Mouse (Mus musculus) intestine, embryonic 15.5 days (tissue): ENCODE data around the gene Hipk2. TPM values are rescaled to one million over a fixed set of nuclear protein-coding genes. Genes with fewer than 3 reads are reported as not detected.

Source experiments
- ATAC-seq: fragments of 200-750 bp; cut with Nextera tagmentation; 2 replicates; pipeline ENCODE4 v1.8.0; 2017; ENCODE audit warnings: moderate TSS enrichment, moderate library complexity
- H3K27ac ChIP-seq: fragments of 300-500 bp; sonication (generic); 2 replicates; pipeline ENCODE4 v1.5.1; 2015; ENCODE audit warnings: mild to moderate bottlenecking, inconsistent platforms
- H3K27me3 ChIP-seq: fragments of 300-500 bp; sonication (generic); replicated peaks from 2 replicates; pipeline ENCODE4 v1.6.1; 2015; ENCODE audit warnings: inconsistent platforms
- H3K36me3 ChIP-seq: fragments of 300-500 bp; sonication (generic); 2 replicates; pipeline ENCODE4 v1.6.1; 2015; ENCODE audit warnings: inconsistent platforms
- H3K4me1 ChIP-seq: fragments of 300-500 bp; sonication (generic); replicated peaks from 2 replicates; pipeline ENCODE4 v1.6.1; 2015; ENCODE audit warnings: inconsistent platforms
- H3K4me2 ChIP-seq: fragments of 300-500 bp; sonication (generic); replicated peaks from 2 replicates; pipeline ENCODE4 v1.6.1; 2015; ENCODE audit warnings: mild to moderate bottlenecking, inconsistent platforms
- H3K4me3 ChIP-seq: fragments of 300-500 bp; sonication (generic); replicated peaks from 2 replicates; pipeline ENCODE4 v1.5.1; 2015; ENCODE audit warnings: inconsistent platforms
- H3K9ac ChIP-seq: fragments of 300-500 bp; sonication (generic); 2 replicates; pipeline ENCODE4 v1.6.1; 2015; ENCODE audit warnings: inconsistent platforms
- H3K9me3 ChIP-seq: fragments of 300-500 bp; sonication (generic); 2 replicates; pipeline ENCODE4 v1.6.1; 2016; ENCODE audit warnings: inconsistent platforms
- WGBS: fragments of 180-500 bp; shearing (Covaris S2); methylation state at CpG from one replicate; pipeline ENCODE4 v1.1.7; 2015; 5-methylcytosine and 5-hydroxymethylcytosine counted together
- polyA plus RNA-seq: library from polyadenylated mRNA; unstranded; fragments of >200 nt; fragmentation: Nextera tagmentation; extraction: Ambion mirVana; gene quantifications from 2 replicates; pipeline ENCODE4 v1.2.1, GENCODE M21; 2015

Gene Hipk2
- polyA plus RNA-seq, 1 experiment from 2014 or later = 20.2 TPM

DNA sequence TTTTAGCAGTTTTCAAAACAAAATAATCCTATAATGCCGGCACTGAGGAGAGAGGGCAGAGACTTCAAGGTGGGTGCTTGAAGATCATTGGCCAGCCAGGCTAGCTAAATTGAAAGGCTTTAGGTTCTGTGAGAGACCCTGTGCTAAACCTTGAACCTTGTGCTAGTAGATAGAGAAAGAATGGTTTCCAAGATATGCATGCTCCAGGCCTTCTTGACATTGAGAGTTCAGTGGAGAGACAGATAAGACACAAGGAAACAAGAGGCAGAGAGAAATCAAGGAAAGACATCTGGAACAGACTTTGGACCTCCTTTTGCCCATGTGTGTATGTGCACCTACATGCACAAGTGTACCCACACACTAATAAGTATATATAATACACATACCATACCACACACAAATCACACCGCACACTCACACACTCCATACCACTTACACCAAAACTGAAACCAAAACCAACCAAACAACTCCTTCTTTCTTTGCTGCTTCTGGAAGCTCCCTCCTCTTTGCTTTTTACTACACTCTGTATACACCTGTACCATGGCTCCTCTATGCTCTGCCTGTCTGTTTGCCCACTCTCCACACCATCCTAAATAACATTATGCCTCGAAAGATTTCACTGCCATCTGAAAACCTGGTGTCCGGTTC is 24.6 kb upstream of the Hipk2 start:
- Histone ChIP-seq H3K27ac (peak overlapping the region; percentile 38), H3K36me3 (no peaks in the 10 kb centered on the region), H3K4me3 (no peak overlapping the region), H3K4me2 (0 out of 2 replicates have a peak overlapping the region, but pooled peaks have one; percentile 13), H3K9me3 (no peaks in the 10 kb centered on the region), H3K27me3 (no peaks in the 10 kb centered on the region), H3K9ac (no peak overlapping the region), H3K4me1 (peaks cover 9% of the 10 kb centered on the region; the same call in 1 of the 2 replicates)
- 79% methylated on average over 4 of the region's 4 CpGs for WGBS
- ATAC-seq = peak; percentile 88

DNA sequence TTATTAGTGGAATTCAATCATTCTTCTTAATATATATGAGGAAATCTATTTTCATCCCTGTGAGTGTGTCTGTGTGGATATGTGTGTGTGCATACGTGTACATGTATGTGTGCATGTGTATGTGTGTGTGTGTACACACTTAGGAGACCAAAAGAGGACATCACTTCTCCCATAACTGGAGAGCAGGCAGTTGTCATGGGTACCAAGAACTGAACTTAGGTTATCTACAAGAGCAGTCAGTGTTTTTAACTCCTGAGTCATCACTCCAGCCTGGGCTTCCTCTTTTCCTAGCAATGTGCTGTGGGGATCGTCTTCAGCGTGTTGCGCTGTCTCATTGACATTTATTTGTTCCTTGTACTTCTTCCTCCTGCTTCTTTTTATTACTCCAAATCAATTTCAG is 24.1 kb upstream of the Hipk2 start:
- H3K4me1 ChIP-seq = peaks cover 9% of the 10 kb centered on the region; the same call in 1 of the 2 replicates
- H3K27me3 ChIP-seq = no peaks in the 10 kb centered on the region
- 0 out of 2 replicates have a peak overlapping the region, but pooled peaks have one; percentile 13 for H3K4me2 ChIP-seq
- 78% methylated on average over 4 of the region's 4 CpGs for WGBS
- H3K9me3 ChIP-seq = no peaks in the 10 kb centered on the region
- H3K4me3 ChIP-seq = no peak overlapping the region
- peak overlapping the region; percentile 38; the same call in 1 of the 2 replicates for H3K27ac ChIP-seq
- no peak overlapping the region for H3K9ac ChIP-seq
- no peaks in the 10 kb centered on the region for H3K36me3 ChIP-seq
- ATAC-seq = peak; percentile 62

DNA sequence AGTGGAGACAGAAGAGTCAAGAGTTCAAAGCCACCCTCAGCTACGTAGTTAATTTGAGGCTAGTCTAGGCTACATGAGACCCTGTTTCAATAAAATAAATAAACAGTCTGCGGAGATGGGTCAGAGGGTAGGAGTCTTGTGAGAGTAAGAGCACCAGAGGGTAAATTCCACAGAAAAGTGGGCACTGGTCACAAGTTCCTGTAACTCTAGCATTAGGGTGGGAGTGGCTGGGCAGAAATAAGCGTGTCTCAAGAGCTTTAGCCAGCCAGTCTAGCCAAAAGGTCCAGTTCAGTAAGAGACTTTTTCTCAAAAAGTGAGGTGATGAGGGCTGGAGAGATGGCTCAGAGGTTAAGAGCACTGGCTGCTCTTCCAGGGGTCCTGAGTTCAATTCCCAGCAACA is 17.6 kb upstream of the Hipk2 start:
- Histone ChIP-seq H3K9me3 (no peaks in the 10 kb centered on the region), H3K27me3 (no peaks in the 10 kb centered on the region), H3K9ac (no peak overlapping the region), H3K36me3 (no peaks in the 10 kb centered on the region), H3K4me2 (no peak overlapping the region), H3K4me3 (no peak overlapping the region), H3K4me1 (0 out of 2 replicates have a peak, but pooled peaks cover 7% of the 10 kb centered on the region), H3K27ac (no peak overlapping the region)
- WGBS = 65% methylated on average over 3 of the region's 3 CpGs
- ATAC-seq = no peak

DNA sequence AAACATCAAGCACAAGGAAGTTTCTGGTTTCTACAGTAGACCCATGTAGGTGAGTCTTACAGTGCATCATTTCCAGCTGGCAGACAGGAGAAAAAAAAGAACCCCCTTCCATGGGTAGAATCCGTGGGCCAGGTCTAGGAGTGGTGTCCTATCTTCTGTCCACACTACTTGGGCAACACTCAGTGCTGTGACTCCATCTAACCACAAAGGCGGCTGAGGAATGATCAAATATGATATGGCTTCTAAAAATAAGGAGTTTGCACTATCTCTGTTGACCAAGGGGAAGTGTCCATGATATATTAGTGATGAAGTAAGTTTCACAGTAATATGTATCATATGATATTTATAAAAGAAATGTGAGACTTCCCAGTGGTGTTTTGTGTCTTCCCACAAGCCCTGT is 16.1 kb upstream of the Hipk2 start:
- H3K27me3 ChIP-seq = no peaks in the 10 kb centered on the region
- WGBS = 72% methylated on average over 2 of the region's 2 CpGs
- no peak overlapping the region for H3K4me2 ChIP-seq

DNA sequence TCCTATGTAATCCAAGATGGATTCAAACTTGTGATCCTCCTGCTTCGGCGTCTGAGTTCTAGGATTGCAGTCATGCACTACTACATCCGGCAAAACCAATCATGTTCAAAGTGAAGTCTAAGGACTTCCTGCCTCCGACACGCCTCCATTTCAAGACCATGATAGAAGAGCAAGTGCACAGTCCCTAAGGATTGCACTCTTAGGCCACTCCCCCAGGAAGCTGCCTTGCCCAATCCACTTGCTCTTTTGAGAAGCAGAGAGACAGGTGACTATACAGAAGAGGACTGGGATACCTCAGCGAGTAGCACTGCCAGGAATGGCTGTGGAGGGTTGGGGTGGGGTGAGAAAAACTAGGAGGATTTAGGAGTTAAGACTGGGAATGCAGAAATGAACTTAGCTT is 13.2 kb upstream of the Hipk2 start:
- Histone ChIP-seq H3K4me3 (no peak overlapping the region), H3K27ac (no peak overlapping the region), H3K27me3 (no peaks in the 10 kb centered on the region), H3K4me2 (no peak overlapping the region), H3K4me1 (no peaks in the 10 kb centered on the region), H3K9me3 (no peaks in the 10 kb centered on the region), H3K36me3 (no peaks in the 10 kb centered on the region), H3K9ac (no peak overlapping the region)
- ATAC-seq = no peak
- WGBS = 72% methylated on average over 6 of the region's 6 CpGs

More for the DNA sequence above, 16.1 kb upstream of the Hipk2 start:
- no peak overlapping the region for H3K9ac ChIP-seq
- ATAC-seq = no peak
- H3K36me3 ChIP-seq = no peaks in the 10 kb centered on the region
- no peaks in the 10 kb centered on the region for H3K9me3 ChIP-seq
- no peak overlapping the region for H3K27ac ChIP-seq
- H3K4me3 ChIP-seq = no peak overlapping the region
- 0 out of 2 replicates have a peak, but pooled peaks cover 1% of the 10 kb centered on the region for H3K4me1 ChIP-seq

DNA sequence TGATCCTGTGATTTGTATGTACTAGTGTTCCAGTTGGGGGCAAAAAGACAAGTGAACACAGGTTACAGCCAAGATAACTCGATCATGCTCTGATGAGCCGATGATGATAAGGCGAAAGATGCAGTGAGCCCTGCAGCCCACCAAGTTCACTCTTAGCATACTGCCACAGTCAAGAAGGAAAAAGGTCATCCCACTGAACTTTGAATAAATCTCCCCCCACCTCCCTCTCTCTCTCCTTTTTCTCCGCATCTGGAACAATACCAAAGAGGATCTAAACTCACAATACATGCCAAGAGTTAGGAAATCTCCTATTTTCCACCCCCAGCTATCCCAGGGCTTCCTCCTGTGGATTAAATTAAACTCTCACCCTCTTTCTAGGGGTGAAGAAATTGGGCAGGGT is 11.5 kb upstream of the Hipk2 start:
- Histone ChIP-seq H3K9me3 (no peaks in the 10 kb centered on the region), H3K4me3 (no peak overlapping the region), H3K4me2 (no peak overlapping the region), H3K27ac (no peak overlapping the region), H3K27me3 (no peaks in the 10 kb centered on the region), H3K9ac (no peak overlapping the region), H3K36me3 (no peaks in the 10 kb centered on the region), H3K4me1 (peaks cover 14% of the 10 kb centered on the region)
- no peak for ATAC-seq
- 86% methylated on average over 4 of the region's 4 CpGs for WGBS

DNA sequence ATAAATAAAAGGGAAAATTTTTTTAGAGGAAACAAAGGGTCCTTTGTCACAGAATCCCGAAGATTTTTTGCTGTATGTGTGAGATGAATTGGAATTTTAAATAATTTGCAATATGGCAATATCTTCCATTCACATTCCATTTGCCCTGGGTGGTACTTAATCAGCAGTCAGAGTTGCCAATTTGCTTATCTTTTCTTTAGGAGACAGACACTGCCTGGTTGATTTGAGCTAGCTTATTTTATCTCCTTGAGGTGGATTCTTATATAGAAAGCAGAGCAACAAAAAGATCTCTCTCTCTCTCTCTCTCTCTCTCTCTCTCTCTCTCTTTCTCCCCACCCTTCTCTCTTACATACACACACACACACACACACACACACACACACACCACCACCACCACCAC is 9.2 kb upstream of the Hipk2 start:
- Histone ChIP-seq H3K9me3 (no peaks in the 10 kb centered on the region), H3K4me2 (no peak overlapping the region), H3K9ac (no peak overlapping the region), H3K4me1 (peaks cover 19% of the 10 kb centered on the region), H3K4me3 (no peak overlapping the region), H3K27ac (no peak overlapping the region), H3K36me3 (no peaks in the 10 kb centered on the region), H3K27me3 (no peaks in the 10 kb centered on the region)
- WGBS = 60% methylated on average over 1 of the region's 1 CpGs
- no peak for ATAC-seq

DNA sequence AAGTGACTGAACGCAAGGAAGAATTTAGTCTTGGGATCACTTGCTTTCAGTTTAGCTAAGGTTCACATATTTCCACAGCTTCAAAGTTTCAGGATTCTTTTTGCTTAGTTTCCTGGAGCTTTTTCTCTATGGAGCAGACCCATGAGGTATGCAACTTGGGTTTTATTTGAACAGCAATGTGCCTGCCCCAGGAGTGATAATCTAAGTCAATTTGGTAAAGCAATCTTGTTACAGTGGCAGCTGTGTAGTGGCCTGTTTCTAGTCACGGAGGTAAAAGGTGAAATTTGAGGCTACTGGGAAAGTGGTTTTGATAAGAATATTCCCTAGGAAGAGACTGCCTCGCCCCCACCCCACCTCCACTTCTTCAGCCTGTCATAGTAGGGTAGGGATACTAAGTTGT is 8.5 kb upstream of the Hipk2 start:
- no peaks in the 10 kb centered on the region for H3K27me3 ChIP-seq
- no peak for ATAC-seq
- 61% methylated on average over 3 of the region's 3 CpGs for WGBS
- H3K36me3 ChIP-seq = no peaks in the 10 kb centered on the region
- peaks cover 19% of the 10 kb centered on the region for H3K4me1 ChIP-seq
- no peak overlapping the region for H3K4me3 ChIP-seq
- no peak overlapping the region for H3K9ac ChIP-seq
- no peaks in the 10 kb centered on the region for H3K9me3 ChIP-seq
- H3K4me2 ChIP-seq = no peak overlapping the region
- H3K27ac ChIP-seq = no peak overlapping the region

DNA sequence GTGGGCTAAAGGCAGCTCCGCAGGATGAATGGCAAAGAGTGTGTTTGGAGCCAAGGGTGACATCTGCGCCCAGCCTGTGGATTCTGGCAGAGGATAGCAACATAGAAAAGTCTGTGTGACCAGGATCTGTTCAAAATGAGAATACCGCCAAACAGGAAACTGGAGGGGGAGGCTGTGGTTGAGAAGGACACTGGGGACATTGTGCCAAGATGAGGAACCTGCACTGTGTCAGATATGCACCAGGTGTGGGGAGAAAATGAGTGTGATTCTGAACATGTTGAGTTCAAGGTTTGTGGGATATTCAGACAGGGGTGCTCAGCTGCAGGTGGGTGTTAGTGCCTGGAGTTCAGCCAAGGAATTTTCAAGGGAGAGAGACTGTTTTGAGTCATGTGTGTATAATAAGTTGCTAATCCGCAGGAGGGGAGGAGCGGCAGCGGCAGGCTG is 6.8 kb upstream of the Hipk2 start:
- H3K27ac ChIP-seq = peak overlapping the region; percentile 11; the same call in 1 of the 2 replicates

DNA sequence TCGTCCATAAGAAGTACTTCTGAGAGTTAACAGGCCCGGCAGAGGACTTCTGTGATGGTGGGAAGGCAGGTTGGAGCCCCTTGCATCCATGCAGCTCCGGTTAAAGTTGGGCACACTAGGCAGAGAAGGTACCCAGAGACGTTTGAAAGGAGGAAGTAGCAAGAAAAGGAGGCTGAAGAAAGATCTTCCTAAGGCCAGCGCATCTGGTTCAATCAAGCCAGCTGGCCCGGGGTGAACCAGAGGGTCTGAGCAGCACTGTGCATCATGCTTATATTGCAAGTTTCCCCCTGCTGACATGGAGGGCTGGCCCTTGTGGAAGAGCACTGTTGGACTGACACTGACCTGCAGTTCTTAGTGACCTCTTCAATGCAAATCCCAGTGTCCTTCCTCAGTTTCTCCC is 6.0 kb upstream of the Hipk2 start:
- 50% methylated on average over 6 of the region's 6 CpGs for WGBS
- Histone ChIP-seq H3K36me3 (no peaks in the 10 kb centered on the region), H3K9ac (no peak overlapping the region), H3K4me2 (peak overlapping the region; percentile 38), H3K4me3 (no peak overlapping the region), H3K9me3 (no peaks in the 10 kb centered on the region), H3K4me1 (peaks cover 21% of the 10 kb centered on the region), H3K27ac (peak overlapping the region; percentile 67), H3K27me3 (no peaks in the 10 kb centered on the region)
- 0 out of 2 replicates have a peak, but pooled peaks have one; percentile 33 for ATAC-seq

More for the DNA sequence above, 6.8 kb upstream of the Hipk2 start:
- Histone ChIP-seq H3K4me1 (peaks cover 19% of the 10 kb centered on the region), H3K27me3 (no peaks in the 10 kb centered on the region), H3K36me3 (no peaks in the 10 kb centered on the region), H3K4me2 (no peak overlapping the region), H3K9me3 (no peaks in the 10 kb centered on the region), H3K9ac (no peak overlapping the region), H3K4me3 (no peak overlapping the region)
- WGBS = 26% methylated on average over 6 of the region's 6 CpGs
- peak; percentile 37 for ATAC-seq

DNA sequence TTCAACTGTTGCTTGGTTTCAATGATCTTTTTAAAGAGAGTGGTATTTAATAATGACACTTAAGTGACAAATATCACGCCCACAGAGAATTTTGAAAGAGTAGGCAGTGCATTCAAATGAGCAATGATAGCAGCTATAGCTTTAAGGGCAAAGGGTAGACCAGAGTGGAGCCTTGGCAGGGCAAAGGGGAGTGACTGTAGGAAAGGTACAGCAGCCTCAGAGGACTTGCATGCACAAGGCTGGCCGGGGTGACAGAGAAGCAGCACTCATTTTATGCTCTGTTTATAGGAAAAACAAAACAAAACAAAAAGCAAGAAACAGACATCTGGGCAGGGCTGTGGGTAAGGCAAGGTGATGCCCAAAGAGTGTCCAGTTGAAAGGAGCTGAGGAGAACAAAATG is 5.5 kb upstream of the Hipk2 start:
- Histone ChIP-seq H3K9me3 (no peaks in the 10 kb centered on the region), H3K27ac (peak overlapping the region; percentile 67), H3K4me3 (no peak overlapping the region), H3K9ac (no peak overlapping the region), H3K36me3 (no peaks in the 10 kb centered on the region), H3K27me3 (no peaks in the 10 kb centered on the region), H3K4me2 (peak overlapping the region; percentile 38), H3K4me1 (peaks cover 21% of the 10 kb centered on the region)
- 45% methylated on average over 2 of the region's 2 CpGs for WGBS
- ATAC-seq = peak; percentile 74

DNA sequence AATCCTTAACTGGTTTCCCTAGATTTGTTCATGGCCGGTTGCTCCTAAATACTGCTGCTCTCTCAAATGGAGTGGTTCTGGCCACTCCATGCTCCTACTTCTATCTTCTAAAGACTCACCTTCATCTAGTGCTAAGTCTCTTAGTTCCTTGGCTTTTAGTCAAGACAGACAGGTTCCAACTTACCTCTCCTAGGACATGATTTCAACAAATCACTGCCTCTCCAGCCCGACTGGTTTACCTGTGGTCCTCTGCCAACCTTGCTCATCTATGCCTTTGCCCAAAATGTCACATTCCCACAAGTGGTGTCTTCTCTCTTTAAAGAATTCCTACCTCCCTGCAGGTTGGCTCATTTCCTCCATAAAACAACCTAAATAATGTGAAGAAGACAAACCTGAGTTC is 1.7 kb upstream of the Hipk2 start:
- no peak for ATAC-seq
- peaks cover 18% of the 10 kb centered on the region for H3K4me1 ChIP-seq
- H3K4me2 ChIP-seq = no peak overlapping the region
- no peaks in the 10 kb centered on the region for H3K36me3 ChIP-seq
- H3K9ac ChIP-seq = no peak overlapping the region
- H3K4me3 ChIP-seq = no peak overlapping the region
- no peaks in the 10 kb centered on the region for H3K27me3 ChIP-seq
- no peak overlapping the region for H3K27ac ChIP-seq
- no peaks in the 10 kb centered on the region for H3K9me3 ChIP-seq
- WGBS = 95% methylated on average over 2 of the region's 2 CpGs
